Mouse (Mus musculus): ENCODE data around the gene Notch2. TPM values are rescaled to one million over a fixed set of nuclear protein-coding genes. Genes with fewer than 3 reads are reported as not detected.

Gene Notch2
- polyA plus RNA-seq, 1 experiment from 2014 or later: 7.9 TPM

DNA sequence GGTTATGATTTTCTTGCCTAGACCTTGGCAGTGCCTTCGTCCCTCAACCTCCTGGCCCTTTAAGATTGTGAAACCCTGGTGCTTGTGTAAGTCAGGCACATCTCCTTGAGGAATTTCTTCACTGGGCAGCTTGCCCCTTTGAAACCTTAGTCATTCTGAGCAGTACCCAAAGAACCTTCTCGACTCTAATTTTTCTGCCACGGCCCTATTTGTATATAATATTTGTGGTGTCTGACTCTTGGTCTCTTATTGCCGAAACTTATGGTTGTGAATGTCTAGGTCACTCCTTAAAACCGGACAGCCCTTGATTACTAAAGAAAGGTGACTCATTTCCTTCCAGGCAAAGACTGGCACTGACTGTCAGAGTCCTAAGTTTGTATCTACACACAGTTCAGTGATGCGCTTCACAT lies 43.6 kb downstream of the Notch2 start:
- Histone ChIP-seq H3K4me1 (ENCODE audit: control insufficient read depth, low read depth, low read length) (peaks cover 47% of the 10 kb centered on the region), H3K36me3 (ENCODE audit: control insufficient read depth, insufficient read depth) (no peaks in the 10 kb centered on the region), H3K4me2 (ENCODE audit: low read depth, low read length) (no peak overlapping the region), H3K9me3 (replicated peaks; ENCODE audit: control insufficient read depth, low read length) (no peaks in the 10 kb centered on the region), H3K27me3 (ENCODE audit: control insufficient read depth, insufficient read depth, low read depth, low read length) (no peaks in the 10 kb centered on the region), H3K4me3 (ENCODE audit: low read depth, low read length) (no peak overlapping the region), H3K27ac (ENCODE audit: low read length) (no peak overlapping the region), H3K9ac (ENCODE audit: low read depth, low read length) (no peak overlapping the region)
- no peak for ATAC-seq (ENCODE audit: low read depth)
- WGBS (ENCODE audit: insufficient replicate concordance): 66% methylated on average over 6 of the region's 6 CpGs

DNA sequence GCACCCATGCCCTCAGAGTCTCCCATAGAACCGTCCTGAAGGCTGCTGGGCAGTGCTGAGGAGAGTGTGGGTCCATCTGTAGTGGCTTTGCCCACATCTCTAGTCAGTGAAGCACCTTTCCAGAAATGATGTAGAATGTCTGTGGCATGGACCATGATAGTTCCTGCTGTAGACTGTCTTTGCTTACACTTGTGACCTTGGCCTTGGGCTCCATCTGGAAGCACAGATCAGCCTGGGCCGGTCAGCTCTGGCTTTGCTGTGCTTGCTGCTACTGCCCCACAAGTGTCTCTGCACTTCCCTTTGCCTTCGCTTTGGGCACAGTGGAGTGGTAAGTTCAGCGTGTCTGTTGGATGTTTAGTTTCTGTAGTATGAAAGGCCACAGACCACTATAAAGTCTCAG lies 45.7 kb downstream of the Notch2 start:
- H3K4me2 ChIP-seq (ENCODE audit: low read depth, low read length): no peak overlapping the region
- 64% methylated on average over 4 of the region's 4 CpGs for WGBS (ENCODE audit: insufficient replicate concordance)
- H3K36me3 ChIP-seq (ENCODE audit: control insufficient read depth, insufficient read depth): no peaks in the 10 kb centered on the region
- ATAC-seq (ENCODE audit: low read depth): no peak
- H3K9me3 ChIP-seq (replicated peaks; ENCODE audit: control insufficient read depth, low read length): no peaks in the 10 kb centered on the region
- H3K4me3 ChIP-seq (ENCODE audit: low read depth, low read length): no peak overlapping the region
- H3K4me1 ChIP-seq (ENCODE audit: control insufficient read depth, low read depth, low read length): peaks cover 60% of the 10 kb centered on the region
- no peak overlapping the region for H3K9ac ChIP-seq (ENCODE audit: low read depth, low read length)
- H3K27ac ChIP-seq (ENCODE audit: low read length): no peak overlapping the region
- H3K27me3 ChIP-seq (ENCODE audit: control insufficient read depth, insufficient read depth, low read depth, low read length): no peaks in the 10 kb centered on the region

DNA sequence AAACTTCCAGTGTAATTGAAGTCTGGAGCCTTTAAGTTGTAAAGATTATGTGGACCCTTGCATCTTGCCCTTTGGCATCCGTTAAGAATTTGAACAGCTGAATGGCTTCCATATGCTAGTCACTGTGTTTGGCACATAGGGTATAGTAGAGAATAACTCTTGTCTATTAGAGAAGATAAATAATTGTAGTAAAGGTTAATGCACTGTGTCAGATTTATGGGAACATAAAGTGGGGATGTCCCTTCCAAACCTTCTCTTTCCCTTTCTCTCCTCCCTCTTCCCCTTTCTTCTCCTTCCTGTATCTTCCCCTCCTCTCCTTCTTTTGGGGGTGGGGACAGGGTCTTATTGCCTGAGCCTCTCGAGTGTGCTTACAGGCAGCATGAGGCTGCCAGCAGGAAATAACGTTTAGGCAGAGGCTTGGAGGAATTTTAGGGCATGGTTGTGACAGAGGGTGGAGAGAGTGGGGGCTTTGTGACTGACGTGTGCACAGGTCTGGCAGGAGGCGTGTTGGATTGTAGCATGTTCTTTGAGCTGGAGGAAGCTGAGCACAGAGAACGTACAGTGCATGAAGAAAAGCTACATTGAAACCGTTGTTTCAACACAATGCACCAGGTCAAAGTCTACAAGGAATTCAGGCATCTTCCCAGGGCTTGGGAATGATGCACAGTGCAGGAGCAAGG lies 47.8 kb downstream of the Notch2 start:
- Histone ChIP-seq H3K9me3 (replicated peaks; ENCODE audit: control insufficient read depth, low read length) (no peaks in the 10 kb centered on the region), H3K4me2 (ENCODE audit: low read depth, low read length) (peak overlapping the region; percentile 21; the same call in 1 of the 2 replicates), H3K27me3 (ENCODE audit: control insufficient read depth, insufficient read depth, low read depth, low read length) (no peaks in the 10 kb centered on the region), H3K4me3 (ENCODE audit: low read depth, low read length) (no peak overlapping the region), H3K9ac (ENCODE audit: low read depth, low read length) (no peak overlapping the region), H3K4me1 (ENCODE audit: control insufficient read depth, low read depth, low read length) (peaks cover 48% of the 10 kb centered on the region), H3K36me3 (ENCODE audit: control insufficient read depth, insufficient read depth) (no peaks in the 10 kb centered on the region), H3K27ac (ENCODE audit: low read length) (peak overlapping the region; percentile 35; the same call in 1 of the 2 replicates)
- peak; percentile 31 for ATAC-seq (ENCODE audit: low read depth)
- 29% methylated on average over 7 of the region's 7 CpGs for WGBS (ENCODE audit: insufficient replicate concordance)

DNA sequence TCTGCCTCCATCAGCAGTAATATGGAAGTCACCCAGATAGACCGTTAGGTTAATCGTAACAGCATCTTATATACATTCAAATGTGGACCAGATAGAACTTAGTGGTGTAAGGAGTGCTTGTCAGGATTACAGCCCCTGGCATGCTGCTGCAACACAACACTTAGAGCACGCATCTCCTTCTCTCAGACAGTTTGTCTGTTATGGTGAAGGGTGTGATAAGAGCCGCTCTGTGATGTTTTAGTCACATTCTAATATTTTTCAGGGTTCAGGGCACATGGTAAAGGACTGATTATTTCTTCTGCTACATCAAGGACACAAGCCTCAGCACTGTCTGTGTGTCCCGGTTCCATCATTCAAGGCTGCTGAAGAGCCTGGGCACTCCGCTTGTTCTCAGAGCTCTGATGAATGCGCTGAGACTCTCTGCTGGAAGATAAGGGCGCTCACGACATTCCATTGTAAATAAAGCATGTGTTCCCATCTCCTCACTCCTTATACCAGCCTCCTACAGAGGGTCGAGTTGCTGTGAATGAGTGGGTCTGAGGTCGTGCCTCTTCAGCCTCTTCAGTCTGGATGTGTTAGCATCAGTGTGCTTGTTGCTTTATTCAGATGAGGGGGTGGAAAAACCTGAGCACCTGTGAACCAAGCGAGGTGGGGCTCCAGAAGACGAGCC lies 48.5 kb downstream of the Notch2 start:
- peaks cover 47% of the 10 kb centered on the region for H3K4me1 ChIP-seq (ENCODE audit: control insufficient read depth, low read depth, low read length)
- peak; percentile 65 for ATAC-seq (ENCODE audit: low read depth)
- H3K4me3 ChIP-seq (ENCODE audit: low read depth, low read length): no peak overlapping the region
- no peak overlapping the region for H3K9ac ChIP-seq (ENCODE audit: low read depth, low read length)
- no peaks in the 10 kb centered on the region for H3K36me3 ChIP-seq (ENCODE audit: control insufficient read depth, insufficient read depth)
- peak overlapping the region; percentile 54 for H3K27ac ChIP-seq (ENCODE audit: low read length)
- 23% methylated on average over 13 of the region's 13 CpGs for WGBS (ENCODE audit: insufficient replicate concordance)
- no peaks in the 10 kb centered on the region for H3K9me3 ChIP-seq (replicated peaks; ENCODE audit: control insufficient read depth, low read length)
- H3K27me3 ChIP-seq (ENCODE audit: control insufficient read depth, insufficient read depth, low read depth, low read length): no peaks in the 10 kb centered on the region
- peak overlapping the region; percentile 21; the same call in 1 of the 2 replicates for H3K4me2 ChIP-seq (ENCODE audit: low read depth, low read length)

DNA sequence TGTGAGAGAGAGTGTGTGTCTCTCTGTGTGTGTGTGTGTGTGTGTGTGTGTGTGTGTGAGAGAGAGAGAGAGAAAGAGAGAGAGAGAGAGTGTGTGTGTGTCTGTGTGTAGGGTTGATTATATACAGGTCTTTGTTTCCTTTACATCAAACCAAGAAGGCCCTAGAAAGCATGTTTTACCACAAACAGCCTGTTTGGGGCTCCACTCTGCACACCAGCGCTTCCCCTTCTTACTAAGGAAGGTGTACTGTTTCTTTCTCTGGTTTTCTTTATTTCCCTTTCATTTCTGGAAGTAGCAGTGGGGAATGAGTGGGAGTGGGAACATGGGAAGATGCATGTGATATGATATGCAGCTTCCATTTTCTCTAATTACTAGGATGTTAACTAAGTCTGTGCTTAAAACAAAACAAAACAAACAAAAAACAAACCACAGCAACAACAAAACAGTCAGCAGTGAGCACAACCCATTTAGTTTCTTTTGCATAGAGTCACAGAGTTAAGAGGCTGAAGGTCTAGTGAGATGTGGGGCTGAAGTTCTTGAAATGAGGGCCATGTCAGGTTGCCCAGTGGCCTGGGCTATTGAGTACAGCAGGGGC lies 49.4 kb downstream of the Notch2 start:
- no peaks in the 10 kb centered on the region for H3K36me3 ChIP-seq (ENCODE audit: control insufficient read depth, insufficient read depth)
- WGBS (ENCODE audit: insufficient replicate concordance): 17% methylated on average over 1 of the region's 1 CpGs
- H3K27ac ChIP-seq (ENCODE audit: low read length): peak overlapping the region; percentile 54
- peaks cover 47% of the 10 kb centered on the region for H3K4me1 ChIP-seq (ENCODE audit: control insufficient read depth, low read depth, low read length)
- H3K27me3 ChIP-seq (ENCODE audit: control insufficient read depth, insufficient read depth, low read depth, low read length): no peaks in the 10 kb centered on the region
- H3K9me3 ChIP-seq (replicated peaks; ENCODE audit: control insufficient read depth, low read length): no peaks in the 10 kb centered on the region
- no peak for ATAC-seq (ENCODE audit: low read depth)
- no peak overlapping the region for H3K4me3 ChIP-seq (ENCODE audit: low read depth, low read length)
- peak overlapping the region; percentile 30; the same call in 1 of the 2 replicates for H3K9ac ChIP-seq (ENCODE audit: low read depth, low read length)
- H3K4me2 ChIP-seq (ENCODE audit: low read depth, low read length): no peak overlapping the region

DNA sequence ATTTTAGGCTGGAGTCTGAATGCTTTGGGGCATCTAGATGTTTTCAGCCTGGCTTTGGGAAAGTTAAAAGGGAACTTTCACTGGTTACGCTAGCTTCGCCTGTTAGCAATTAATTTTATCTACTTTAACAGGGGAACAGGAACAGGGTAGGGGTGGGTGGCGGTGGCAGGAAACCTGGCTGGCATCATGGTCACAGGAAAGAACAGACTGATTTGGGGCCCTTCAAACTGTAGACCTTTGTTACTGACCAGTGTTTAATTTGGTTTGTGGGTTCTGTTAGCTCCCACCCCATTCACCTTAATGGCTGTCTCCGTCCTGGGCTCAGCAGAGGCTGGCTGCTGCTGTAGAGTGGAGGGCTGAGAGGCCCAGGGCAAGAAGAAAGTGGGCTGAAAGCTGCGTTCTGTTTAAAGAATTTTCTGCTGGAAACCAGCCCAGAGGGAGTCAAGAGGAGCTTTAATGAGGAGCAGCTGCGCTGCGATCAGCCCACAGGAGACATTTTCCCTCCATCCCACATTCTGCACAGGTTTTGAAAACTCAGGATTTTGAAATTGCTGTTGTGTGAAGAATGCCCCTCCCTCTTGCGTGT lies 50.0 kb downstream of the Notch2 start:
- peak overlapping the region; percentile 30; the same call in 1 of the 2 replicates for H3K9ac ChIP-seq (ENCODE audit: low read depth, low read length)
- H3K27me3 ChIP-seq (ENCODE audit: control insufficient read depth, insufficient read depth, low read depth, low read length): no peaks in the 10 kb centered on the region
- ATAC-seq (ENCODE audit: low read depth): no peak
- H3K27ac ChIP-seq (ENCODE audit: low read length): peak overlapping the region; percentile 54
- H3K4me1 ChIP-seq (ENCODE audit: control insufficient read depth, low read depth, low read length): peaks cover 51% of the 10 kb centered on the region
- H3K36me3 ChIP-seq (ENCODE audit: control insufficient read depth, insufficient read depth): no peaks in the 10 kb centered on the region
- 0 out of 2 replicates have a peak overlapping the region, but pooled peaks have one; percentile 17 for H3K4me2 ChIP-seq (ENCODE audit: low read depth, low read length)
- H3K4me3 ChIP-seq (ENCODE audit: low read depth, low read length): no peak overlapping the region
- 29% methylated on average over 8 of the region's 8 CpGs for WGBS (ENCODE audit: insufficient replicate concordance)
- no peaks in the 10 kb centered on the region for H3K9me3 ChIP-seq (replicated peaks; ENCODE audit: control insufficient read depth, low read length)

DNA sequence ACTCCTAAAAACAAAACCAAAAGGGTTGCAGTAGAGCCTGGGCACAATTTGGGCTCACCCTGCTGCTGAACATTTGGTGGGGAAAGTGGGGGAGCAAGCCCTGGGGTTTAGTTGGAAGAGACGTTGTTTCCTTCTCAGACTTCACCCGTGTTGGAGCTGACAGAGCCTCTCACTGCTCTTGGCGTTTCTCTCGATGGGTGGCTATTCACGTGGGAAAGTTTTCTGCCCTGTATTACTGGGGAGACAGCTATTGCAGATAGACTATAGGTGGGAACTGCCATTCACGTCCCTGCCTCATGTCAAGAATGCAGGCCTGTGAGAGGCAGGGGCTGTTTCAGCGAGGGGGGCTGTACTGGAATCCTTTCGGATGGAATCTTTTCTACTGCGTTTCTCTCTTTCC lies 50.5 kb downstream of the Notch2 start:
- no peak overlapping the region for H3K9ac ChIP-seq (ENCODE audit: low read depth, low read length)
- no peak for ATAC-seq (ENCODE audit: low read depth)
- peak overlapping the region; percentile 26; the same call in 1 of the 2 replicates for H3K27ac ChIP-seq (ENCODE audit: low read length)
- H3K4me3 ChIP-seq (ENCODE audit: low read depth, low read length): no peak overlapping the region
- H3K36me3 ChIP-seq (ENCODE audit: control insufficient read depth, insufficient read depth): no peaks in the 10 kb centered on the region
- 0 out of 2 replicates have a peak overlapping the region, but pooled peaks have one; percentile 17 for H3K4me2 ChIP-seq (ENCODE audit: low read depth, low read length)
- H3K27me3 ChIP-seq (ENCODE audit: control insufficient read depth, insufficient read depth, low read depth, low read length): no peaks in the 10 kb centered on the region
- peaks cover 50% of the 10 kb centered on the region for H3K4me1 ChIP-seq (ENCODE audit: control insufficient read depth, low read depth, low read length)
- H3K9me3 ChIP-seq (replicated peaks; ENCODE audit: control insufficient read depth, low read length): no peaks in the 10 kb centered on the region
- WGBS (ENCODE audit: insufficient replicate concordance): 41% methylated on average over 9 of the region's 9 CpGs

DNA sequence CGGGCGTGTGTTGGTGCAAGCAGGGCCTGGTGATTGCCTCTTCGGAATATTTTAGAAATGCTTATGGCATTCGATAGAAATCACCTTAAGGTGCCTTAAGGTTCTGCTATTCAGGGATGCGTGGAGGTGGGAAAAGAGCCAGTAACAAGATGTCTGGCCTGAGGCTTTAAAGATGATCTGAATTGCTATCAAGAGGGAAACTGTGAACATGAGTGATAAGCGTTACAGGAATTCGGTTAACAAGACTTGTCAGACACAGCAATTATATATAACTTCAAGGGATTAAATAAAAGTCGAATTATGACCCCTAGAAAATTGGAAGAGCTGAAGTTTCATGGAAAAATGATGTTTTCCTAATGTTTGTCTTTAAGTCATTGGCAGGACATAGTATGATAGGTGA lies 51.7 kb downstream of the Notch2 start:
- Histone ChIP-seq H3K36me3 (ENCODE audit: control insufficient read depth, insufficient read depth) (no peaks in the 10 kb centered on the region), H3K4me2 (ENCODE audit: low read depth, low read length) (no peak overlapping the region), H3K9ac (ENCODE audit: low read depth, low read length) (no peak overlapping the region), H3K27ac (ENCODE audit: low read length) (no peak overlapping the region), H3K4me3 (ENCODE audit: low read depth, low read length) (no peak overlapping the region), H3K9me3 (replicated peaks; ENCODE audit: control insufficient read depth, low read length) (no peaks in the 10 kb centered on the region), H3K4me1 (ENCODE audit: control insufficient read depth, low read depth, low read length) (peaks cover 50% of the 10 kb centered on the region), H3K27me3 (ENCODE audit: control insufficient read depth, insufficient read depth, low read depth, low read length) (no peaks in the 10 kb centered on the region)
- WGBS (ENCODE audit: insufficient replicate concordance): 55% methylated on average over 8 of the region's 8 CpGs
- ATAC-seq (ENCODE audit: low read depth): no peak

Data from liver, embryonic 16.5 days (tissue).